Mouse (Mus musculus) midbrain, embryonic 10.5 days (tissue): ENCODE results near the gene Ror1. TPM values are rescaled to one million over a fixed set of nuclear protein-coding genes. Genes with fewer than 3 reads are reported as not detected.

Source experiments
- DNase-seq: peaks from one replicate; pipeline ENCODE4 v3.0.0-alpha.2; 2017; ENCODE audit warnings: low spot score
- H3K27ac ChIP-seq: fragments of 300-500 bp; sonication (generic); replicated peaks from 2 replicates; pipeline ENCODE4 v1.5.1; 2016; ENCODE audit warnings: mild to moderate bottlenecking
- H3K27me3 ChIP-seq: fragments of 300-500 bp; sonication (generic); 2 replicates; pipeline ENCODE4 v1.6.1; 2016; ENCODE audit warnings: low read depth, mild to moderate bottlenecking; ENCODE audit not compliant: poor library complexity, severe bottlenecking
- H3K36me3 ChIP-seq: fragments of 300-500 bp; sonication (generic); 2 replicates; pipeline ENCODE4 v1.6.1; 2016; ENCODE audit warnings: mild to moderate bottlenecking, moderate library complexity
- H3K4me1 ChIP-seq: fragments of 300-500 bp; sonication (generic); 2 replicates; pipeline ENCODE4 v1.6.1; 2016
- H3K4me3 ChIP-seq: fragments of 300-500 bp; sonication (generic); 2 replicates; pipeline ENCODE4 v1.5.1; 2016; ENCODE audit warnings: mild to moderate bottlenecking, moderate library complexity
- H3K9me3 ChIP-seq: fragments of 300-500 bp; sonication (generic); replicated peaks from 2 replicates; pipeline ENCODE4 v1.6.1; 2016; ENCODE audit warnings: mild to moderate bottlenecking
- WGBS: fragments of 180-500 bp; shearing (Covaris S2); methylation state at CpG from one replicate; pipeline ENCODE4 v1.1.7; 2016; 5-methylcytosine and 5-hydroxymethylcytosine counted together
- polyA plus RNA-seq: library from polyadenylated mRNA; unstranded; fragments of >200 nt; fragmentation: Nextera tagmentation; extraction: Ambion mirVana; gene quantifications from 2 replicates; pipeline ENCODE4 v1.2.1, GENCODE M21; 2016

The Ror1 gene
- polyA plus RNA-seq, 1 experiment from 2014 or later = 5.9 TPM

GRCm38 (mm10) chr4:100228106-100228505, 132.5 kb downstream of the Ror1 start:
- DNase-seq = no peak
- Histone ChIP-seq H3K9me3 (no peaks in the 10 kb centered on the region), H3K36me3 (no peaks in the 10 kb centered on the region), H3K4me1 (peaks cover 12% of the 10 kb centered on the region), H3K27ac (no peak overlapping the region), H3K27me3 (peaks cover 13% of the 10 kb centered on the region; the same call in 1 of the 2 replicates), H3K4me3 (no peak overlapping the region)
- WGBS = 86% methylated on average over 3 of the region's 3 CpGs

- H3K4me3 ChIP-seq = no peak overlapping the region
- no peak overlapping the region for H3K27ac ChIP-seq
- H3K9me3 ChIP-seq = no peaks in the 10 kb centered on the region
- DNase-seq = no peak
- 89% methylated on average over 5 of the region's 5 CpGs for WGBS
- H3K36me3 ChIP-seq = no peaks in the 10 kb centered on the region
- 0 out of 2 replicates have a peak, but pooled peaks cover 9% of the 10 kb centered on the region for H3K27me3 ChIP-seq
- H3K4me1 ChIP-seq = no peaks in the 10 kb centered on the region
Observed at GRCm38 (mm10) chr4:100230245-100230644, 134.7 kb downstream of the Ror1 start.

GRCm38 (mm10) chr4:100230963-100231362, 135.4 kb downstream of the Ror1 start:
- WGBS = 94% methylated on average over 2 of the region's 2 CpGs
- no peaks in the 10 kb centered on the region for H3K9me3 ChIP-seq

GRCm38 (mm10) chr4:100231906-100232305, 136.3 kb downstream of the Ror1 start:
- H3K36me3 ChIP-seq = no peaks in the 10 kb centered on the region
- no peak overlapping the region for H3K27ac ChIP-seq
- H3K4me1 ChIP-seq = no peaks in the 10 kb centered on the region
- DNase-seq = no peak
- 0 out of 2 replicates have a peak, but pooled peaks cover 2% of the 10 kb centered on the region for H3K27me3 ChIP-seq
- no peaks in the 10 kb centered on the region for H3K9me3 ChIP-seq
- H3K4me3 ChIP-seq = no peak overlapping the region
- whole genome bisulfite sequencing = 97% methylated on average over 3 of the region's 3 CpGs

More at GRCm38 (mm10) chr4:100230963-100231362, 135.4 kb downstream of the Ror1 start:
- 0 out of 2 replicates have a peak, but pooled peaks cover 6% of the 10 kb centered on the region for H3K27me3 ChIP-seq
- H3K27ac ChIP-seq = no peak overlapping the region
- H3K4me1 ChIP-seq = no peaks in the 10 kb centered on the region
- H3K4me3 ChIP-seq = no peak overlapping the region
- DNase-seq = no peak
- no peaks in the 10 kb centered on the region for H3K36me3 ChIP-seq

GRCm38 (mm10) chr4:100232541-100232940, 136.9 kb downstream of the Ror1 start:
- 93% methylated on average over 7 of the region's 7 CpGs for WGBS
- H3K4me1 ChIP-seq = no peaks in the 10 kb centered on the region
- DNase-seq = no peak
- no peaks in the 10 kb centered on the region for H3K9me3 ChIP-seq
- H3K4me3 ChIP-seq = no peak overlapping the region
- no peaks in the 10 kb centered on the region for H3K36me3 ChIP-seq
- no peak overlapping the region for H3K27ac ChIP-seq
- no peaks in the 10 kb centered on the region for H3K27me3 ChIP-seq

GRCm38 (mm10) chr4:100233770-100234169, 138.2 kb downstream of the Ror1 start:
- Histone ChIP-seq H3K4me1 (no peaks in the 10 kb centered on the region), H3K36me3 (no peaks in the 10 kb centered on the region), H3K27me3 (no peaks in the 10 kb centered on the region), H3K27ac (no peak overlapping the region), H3K4me3 (no peak overlapping the region), H3K9me3 (no peaks in the 10 kb centered on the region)
- DNase-seq = no peak
- WGBS = 94% methylated on average over 10 of the region's 10 CpGs

GRCm38 (mm10) chr4:100236339-100236738, 140.7 kb downstream of the Ror1 start:
- DNase-seq = no peak
- H3K27me3 ChIP-seq = no peaks in the 10 kb centered on the region
- H3K27ac ChIP-seq = no peak overlapping the region
- WGBS = 75% methylated on average over 3 of the region's 3 CpGs
- no peaks in the 10 kb centered on the region for H3K4me1 ChIP-seq
- no peak overlapping the region for H3K4me3 ChIP-seq
- no peaks in the 10 kb centered on the region for H3K36me3 ChIP-seq
- H3K9me3 ChIP-seq = no peaks in the 10 kb centered on the region

GRCm38 (mm10) chr4:100242061-100242756, 146.6 kb downstream of the Ror1 start:
- Histone ChIP-seq H3K4me3 (no peak overlapping the region), H3K4me1 (no peaks in the 10 kb centered on the region), H3K27me3 (no peaks in the 10 kb centered on the region), H3K36me3 (no peaks in the 10 kb centered on the region), H3K9me3 (no peaks in the 10 kb centered on the region), H3K27ac (no peak overlapping the region)
- 79% methylated on average over 6 of the region's 6 CpGs for WGBS
- no peak for DNase-seq

GRCm38 (mm10) chr4:100244250-100244649, 148.7 kb downstream of the Ror1 start:
- no peaks in the 10 kb centered on the region for H3K27me3 ChIP-seq
- WGBS = 81% methylated on average over 8 of the region's 8 CpGs
- no peaks in the 10 kb centered on the region for H3K9me3 ChIP-seq
- H3K4me3 ChIP-seq = no peak overlapping the region
- H3K4me1 ChIP-seq = no peaks in the 10 kb centered on the region
- H3K27ac ChIP-seq = no peak overlapping the region
- H3K36me3 ChIP-seq = no peaks in the 10 kb centered on the region
- no peak for DNase-seq

- H3K36me3 ChIP-seq = no peaks in the 10 kb centered on the region
- H3K4me1 ChIP-seq = no peaks in the 10 kb centered on the region
- H3K27ac ChIP-seq = no peak overlapping the region
- no peak overlapping the region for H3K4me3 ChIP-seq
- no peak for DNase-seq
- no peaks in the 10 kb centered on the region for H3K9me3 ChIP-seq
- 88% methylated on average over 6 of the region's 6 CpGs for WGBS
- H3K27me3 ChIP-seq = no peaks in the 10 kb centered on the region
Observed at GRCm38 (mm10) chr4:100244701-100245100, 149.1 kb downstream of the Ror1 start.

- DNase-seq = no peak
- Histone ChIP-seq H3K36me3 (no peaks in the 10 kb centered on the region), H3K4me1 (0 out of 2 replicates have a peak, but pooled peaks cover 9% of the 10 kb centered on the region), H3K27ac (no peak overlapping the region), H3K9me3 (no peaks in the 10 kb centered on the region), H3K27me3 (no peaks in the 10 kb centered on the region), H3K4me3 (no peak overlapping the region)
- 84% methylated on average over 7 of the region's 7 CpGs for WGBS
Observed at GRCm38 (mm10) chr4:100247826-100248225, 152.2 kb downstream of the Ror1 start.

- Histone ChIP-seq H3K27me3 (no peaks in the 10 kb centered on the region), H3K27ac (no peak overlapping the region), H3K9me3 (no peaks in the 10 kb centered on the region), H3K4me3 (no peak overlapping the region), H3K36me3 (no peaks in the 10 kb centered on the region), H3K4me1 (0 out of 2 replicates have a peak, but pooled peaks cover 9% of the 10 kb centered on the region)
- no peak for DNase-seq
- 98% methylated on average over 2 of the region's 2 CpGs for WGBS
Observed at GRCm38 (mm10) chr4:100248273-100248672, 152.7 kb downstream of the Ror1 start.

- DNase-seq = no peak
- peaks cover 31% of the 10 kb centered on the region for H3K4me1 ChIP-seq
- H3K27me3 ChIP-seq = no peaks in the 10 kb centered on the region; the same call in 1 of the 2 replicates
- H3K4me3 ChIP-seq = no peak overlapping the region
- no peaks in the 10 kb centered on the region for H3K36me3 ChIP-seq
- no peak overlapping the region for H3K27ac ChIP-seq
- H3K9me3 ChIP-seq = no peaks in the 10 kb centered on the region
- WGBS = 64% methylated on average over 2 of the region's 2 CpGs
Observed at GRCm38 (mm10) chr4:100251270-100251669, 155.7 kb downstream of the Ror1 start.
